Mouse (Mus musculus) heart, postnatal 25 days (tissue): Measurements from ENCODE around the gene Pigl. TPM values are rescaled to one million over a fixed set of nuclear protein-coding genes. Genes with fewer than 3 reads are reported as not detected.

Experiments
- DNase-seq: peaks from one replicate; pipeline ENCODE4 v3.0.0; 2022; ENCODE audit warnings: low spot score
- intact Hi-C: fragments of 180-260 bp; cut with DNase I; formaldehyde crosslinking; loops from one replicate; pipeline ENCODE4 v1.15.1; 2025
- total RNA-seq, 2 experiments: library from RNA; stranded (reverse); gene quantifications; 2 replicates each; pipeline ENCODE4 v1.2.3; 2021

The Pigl gene
- total RNA-seq, 2 experiments from 2014 or later, result 2.8 to 3.3 TPM

DNA sequence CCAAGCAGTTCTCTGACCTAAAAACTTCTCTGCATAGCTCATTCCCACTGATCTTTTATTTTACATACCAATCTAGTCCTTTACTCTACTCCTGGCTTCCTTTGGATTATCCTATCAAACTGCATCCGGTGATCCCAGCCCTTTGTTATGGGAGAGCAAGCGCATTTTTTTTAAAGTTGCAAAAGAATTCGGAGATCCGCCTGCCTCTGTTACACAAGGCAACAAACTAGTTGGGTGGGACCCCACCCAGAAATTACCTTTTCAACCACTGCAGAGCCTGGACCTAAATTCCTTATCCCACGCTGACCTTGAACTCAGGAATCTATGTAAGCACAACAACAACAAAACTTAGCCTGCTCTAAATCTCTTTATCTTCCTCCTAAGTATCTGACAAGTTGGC, 52.7 kb downstream of the Pigl start:
- intact Hi-C loops, result no loop called here
- no peak for DNase-seq

GRCm38 (mm10) chr11:62511444-62512202, 53.4 kb downstream of the Pigl start:
- no peak for DNase-seq
- intact Hi-C loops, result no loop called here

- intact Hi-C loops, result no loop called here
- no peak for DNase-seq
These were observed 54.3 kb downstream of the Pigl start for GRCm38 (mm10) chr11:62512529-62513080.

DNA sequence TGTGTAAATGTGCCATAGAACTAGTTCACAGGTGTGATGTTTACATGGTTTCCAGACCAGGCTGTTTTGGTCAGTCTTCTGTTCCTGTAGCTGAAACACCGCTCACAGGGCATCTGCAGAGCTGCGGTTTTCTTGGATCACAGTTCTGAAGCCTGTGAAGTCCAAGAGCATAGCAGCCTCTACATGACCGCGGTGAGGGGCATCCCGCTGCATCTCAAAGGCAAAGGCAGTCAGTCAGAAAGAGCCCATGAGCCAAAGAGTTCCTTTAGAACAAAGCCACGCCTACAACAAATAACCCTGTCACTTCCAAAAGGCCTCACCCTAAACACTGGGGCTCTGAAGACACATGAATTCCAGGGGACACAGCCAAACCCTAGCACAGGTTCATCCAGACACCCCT, 55.1 kb downstream of the Pigl start:
- intact Hi-C loops, result no loop called here
- no peak for DNase-seq

DNA sequence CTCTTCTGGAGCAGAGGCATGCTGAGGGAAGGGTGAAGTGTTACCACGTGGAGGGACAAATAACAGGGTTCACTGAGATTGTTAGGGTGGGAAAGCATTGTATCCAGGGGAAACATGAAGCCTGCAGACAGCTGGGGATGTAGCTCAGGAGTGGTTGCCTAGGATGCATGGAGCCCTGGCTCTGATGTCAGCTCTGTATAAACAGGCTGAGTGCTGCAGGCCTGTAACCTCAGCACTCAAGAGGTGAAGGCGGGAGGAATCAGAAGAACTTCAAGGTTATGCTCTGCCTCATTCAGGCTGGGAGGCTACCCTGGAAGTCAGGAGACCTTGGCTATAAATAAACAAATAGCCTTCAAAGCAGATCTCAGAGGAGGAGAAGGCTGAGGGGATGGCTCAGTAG, 60.7 kb downstream of the Pigl start:
- intact Hi-C loops, result no loop called here

GRCm38 (mm10) chr11:62522283-62522682, 64.0 kb downstream of the Pigl start:
- intact Hi-C loops, result no loop called here
- no peak for DNase-seq

More for the DNA sequence above, 60.7 kb downstream of the Pigl start:
- no peak for DNase-seq

GRCm38 (mm10) chr11:62537089-62537488, 78.8 kb downstream of the Pigl start:
- no peak for DNase-seq
- intact Hi-C loops, result loop anchor here (5.0 kb wide), 2 partner anchors 40 to 80 kb away; partner anchors contain the start of genes Ncor1 and Pigl

DNA sequence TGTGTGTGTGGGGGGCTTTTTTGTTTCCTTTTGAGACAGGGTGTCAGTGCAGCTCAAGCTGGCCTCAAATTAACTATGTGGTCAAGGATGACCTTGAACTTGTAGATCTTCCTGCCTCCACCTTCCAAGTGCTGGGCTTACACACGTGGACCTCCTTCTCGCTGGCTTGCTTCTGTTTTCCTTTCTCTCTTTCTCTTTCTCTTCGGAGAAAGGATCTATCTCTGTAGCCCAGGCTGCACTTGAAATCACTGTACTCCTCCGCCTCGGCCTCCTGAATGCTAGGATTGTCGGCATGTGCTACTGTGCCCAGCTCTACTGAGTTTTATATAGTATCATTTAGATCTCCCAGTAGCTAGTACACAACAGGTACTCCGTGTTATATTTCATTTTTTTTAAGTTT, 79.3 kb downstream of the Pigl start:
- no peak for DNase-seq
- intact Hi-C loops, result loop anchor here (5.0 kb wide), 2 partner anchors 40 to 80 kb away; partner anchors contain the start of genes Ncor1 and Pigl

DNA sequence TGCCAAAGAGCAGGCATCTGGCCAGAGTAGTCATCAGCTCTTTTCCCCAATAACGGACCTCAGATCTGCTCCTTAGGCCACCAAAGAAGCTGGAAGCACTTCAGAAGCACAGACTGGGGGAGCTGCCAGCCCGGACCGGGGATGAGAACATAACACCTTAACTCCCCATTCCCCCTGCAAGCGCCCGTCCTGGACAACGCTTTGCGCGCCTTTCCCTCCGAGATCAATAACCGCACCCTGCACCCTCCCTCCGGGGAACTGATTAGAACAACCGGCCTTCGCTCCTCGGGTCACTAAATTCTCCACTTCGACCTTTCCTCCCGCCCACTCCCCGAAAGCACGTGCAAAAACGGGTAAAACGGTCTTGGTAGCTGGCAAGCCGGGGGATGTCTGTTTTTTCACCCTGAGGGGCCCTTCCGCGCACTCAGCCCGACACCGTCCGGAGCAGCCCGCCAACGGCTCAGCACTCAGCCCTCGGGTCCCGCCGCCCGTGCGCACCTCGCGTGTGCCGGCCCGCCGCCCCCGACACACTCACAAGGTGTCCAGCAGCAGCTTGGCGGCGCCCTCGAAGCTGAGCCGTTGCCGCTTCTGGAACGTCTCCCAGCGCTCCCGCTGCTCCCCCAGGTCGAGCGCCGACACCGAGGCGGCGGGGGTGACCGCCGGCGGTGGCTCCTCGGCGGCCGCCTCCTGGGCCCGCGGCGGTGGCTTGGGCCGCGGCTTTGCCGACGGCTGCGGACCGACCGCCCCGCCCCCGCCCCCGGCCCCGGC, 80.2 kb downstream of the Pigl start:
- DNase-seq, result peak; percentile 20
- intact Hi-C loops, result loop anchor here (5.0 kb wide), 2 partner anchors 39 to 81 kb away; partner anchors contain the start of genes Ncor1 and Pigl

DNA sequence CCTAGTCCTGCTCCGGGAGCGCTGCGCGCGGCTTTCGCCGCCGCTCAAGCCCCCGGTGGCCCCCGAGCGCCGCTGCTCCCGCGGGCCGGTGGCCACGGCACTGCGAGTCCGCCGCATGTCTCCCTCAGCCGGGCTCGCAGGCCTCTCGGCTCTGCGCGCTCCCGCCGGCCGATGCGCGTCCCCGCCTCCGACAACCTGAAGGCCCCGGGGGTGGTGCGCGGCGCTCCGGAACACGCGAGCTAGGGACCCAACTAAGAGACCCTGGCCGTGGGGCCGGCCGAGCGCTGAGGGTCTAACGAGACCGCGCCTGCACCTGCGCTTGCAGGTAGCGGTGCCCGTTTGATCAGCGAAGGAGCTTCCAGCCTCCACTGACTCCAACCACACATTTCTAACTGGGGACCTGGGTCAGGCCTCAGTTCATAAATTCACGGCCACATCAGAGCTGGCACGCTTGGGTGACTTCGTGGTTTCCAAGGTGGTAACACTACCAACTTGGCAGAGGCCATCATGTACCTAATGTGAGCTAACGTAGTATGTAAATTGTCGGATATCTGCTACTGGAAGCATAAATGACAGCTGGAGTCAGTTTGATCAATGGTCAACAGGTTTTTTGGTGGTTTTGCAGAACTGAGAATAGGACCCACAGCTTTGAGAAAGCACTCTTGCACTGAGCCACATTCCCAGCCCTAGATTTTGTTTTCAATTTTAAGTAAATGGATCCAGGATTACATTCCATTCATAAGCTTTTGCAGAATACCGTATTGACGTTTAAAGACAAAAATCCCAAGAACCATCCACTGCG, 81.0 kb downstream of the Pigl start, which contains the start of gene Cenpv:
Gene Cenpv, minus strand, starts transcription at position 173 of the 802 bp plus-strand sequence.
- DNase-seq, result peak; percentile 40
- intact Hi-C loops, result loop anchor here (5.0 kb wide), 2 partner anchors 38 to 82 kb away; partner anchors contain the start of genes Ncor1 and Pigl

- intact Hi-C loops, result no loop called here
- no peak for DNase-seq
These were observed 81.9 kb downstream of the Pigl start for GRCm38 (mm10) chr11:62540167-62540566.

- intact Hi-C loops, result no loop called here
- DNase-seq, result no peak
These were observed 82.7 kb downstream of the Pigl start for GRCm38 (mm10) chr11:62540969-62541368.

DNA sequence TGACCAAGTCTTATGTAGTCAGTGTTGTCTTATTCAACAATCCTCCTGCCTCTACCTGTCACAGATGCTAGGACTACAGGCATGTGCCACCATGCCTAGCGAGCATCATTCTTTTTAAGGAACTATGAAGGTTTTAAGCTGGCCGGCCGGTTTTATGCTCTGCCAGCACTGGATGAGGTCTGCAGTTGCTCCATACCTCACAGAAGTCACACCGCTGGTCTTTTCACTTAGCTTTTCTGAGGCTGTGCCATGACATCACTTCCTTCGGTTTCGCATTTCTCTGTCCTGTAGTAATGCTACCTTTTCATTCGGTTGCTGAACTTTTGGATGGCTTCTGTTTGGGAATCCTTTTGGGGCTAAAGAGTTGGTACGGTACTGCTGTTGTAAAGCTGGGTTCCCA, 83.3 kb downstream of the Pigl start:
- intact Hi-C loops, result no loop called here
- DNase-seq, result no peak

- intact Hi-C loops, result no loop called here
- DNase-seq, result no peak
These were observed 85.7 kb downstream of the Pigl start for GRCm38 (mm10) chr11:62543991-62544390.

DNA sequence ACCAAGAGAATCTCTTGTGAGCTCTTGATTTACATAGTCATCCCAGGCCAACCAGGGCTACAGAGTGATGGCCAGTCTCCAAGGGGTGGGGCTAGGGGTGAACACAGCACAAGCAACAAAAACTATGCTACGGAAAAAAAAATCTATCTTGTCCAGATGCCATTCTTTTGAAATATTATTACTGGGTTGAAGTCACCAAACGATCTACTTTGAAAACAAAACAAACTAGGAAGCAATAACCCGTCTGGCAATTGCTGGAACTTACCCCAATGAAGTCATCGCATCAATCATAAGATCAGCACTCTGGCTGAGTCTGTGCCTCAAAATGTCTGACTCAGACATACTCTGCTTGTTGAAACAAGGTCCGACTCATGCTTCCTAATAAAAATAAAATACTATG, 91.5 kb downstream of the Pigl start:
- intact Hi-C loops, result loop anchor here (2.0 to 10.0 kb wide), 3 partner anchors 53 to 615 kb away; partner anchors contain the start of genes Akap10, Ncor1 and Pigl
- peak; percentile 53 for DNase-seq

GRCm38 (mm10) chr11:62550227-62550685, 92.0 kb downstream of the Pigl start:
- intact Hi-C loops, result loop anchor here (2.0 to 10.0 kb wide), 3 partner anchors 53 to 615 kb away; partner anchors contain the start of genes Akap10, Ncor1 and Pigl
- peak; percentile 26 for DNase-seq

GRCm38 (mm10) chr11:62550727-62551225, 92.5 kb downstream of the Pigl start, which contains the start of gene Ubb:
Gene Ubb (plus strand): TSS chr11:62551171.
- intact Hi-C loops, result loop anchor here (2.0 to 10.0 kb wide), 3 partner anchors 52 to 616 kb away; partner anchors contain the start of genes Akap10, Ncor1 and Pigl
- DNase-seq, result peak; percentile 99

- intact Hi-C loops, result loop anchor here (2.0 to 10.0 kb wide), 3 partner anchors 51 to 617 kb away; partner anchors contain the start of genes Akap10, Ncor1 and Pigl
- peak; percentile 79 for DNase-seq
These were observed 93.2 kb downstream of the Pigl start for GRCm38 (mm10) chr11:62551226-62552119.
